Mouse (Mus musculus): ENCODE data around the gene Smpdl3b. TPM values are rescaled to one million over a fixed set of nuclear protein-coding genes. Genes with fewer than 3 reads are reported as not detected.

Smpdl3b gene
- total and polyA plus RNA-seq, 3 experiments, result 0.28 to 0.69 TPM; not detected in 1

GRCm38 (mm10) chr4:132803876-132804275, 46.8 kb upstream of the Smpdl3b start:
- H3K9me3 ChIP-seq (replicated peaks; ENCODE audit: insufficient read depth, low read length), result no peaks in the 10 kb centered on the region
- no peak for TF ChIP-seq MAZ (IDR thresholded peaks at IDR 0.05; ENCODE audit: low read depth, low read length)
- peak; percentile 87 for TF ChIP-seq ZNF384 (IDR thresholded peaks at IDR 0.05; ENCODE audit: low read depth, low read length)
- TF ChIP-seq TCF12 (IDR thresholded peaks at IDR 0.05; ENCODE audit: low read depth, low read length), result no peak
- no peaks in the 10 kb centered on the region; the same call in 1 of the 2 replicates for H3K79me2 ChIP-seq (ENCODE audit: control insufficient read depth, insufficient read depth, low read length, poor library complexity)
- H3K27ac ChIP-seq (ENCODE audit: control insufficient read depth, low read depth, low read length), result peak overlapping the region; percentile 98
- H3K4me1 ChIP-seq (ENCODE audit: control insufficient read depth in 1 of 2, insufficient read depth in 2 of 2, low read length in 2 of 2), result peaks cover 24 to 36% of the 10 kb centered on the region in 2 experiments
- H3K27me3 ChIP-seq (ENCODE audit: control insufficient read depth in 1 of 2, insufficient read depth in 2 of 2, low read length in 2 of 2), result no peaks in the 10 kb centered on the region
- H3K4me3 ChIP-seq (ENCODE audit: control insufficient read depth in 1 of 2, insufficient read depth in 1 of 2, low read depth in 2 of 2, low read length in 2 of 2), result no peak overlapping the region
- H3K9ac ChIP-seq (ENCODE audit: control insufficient read depth, low read depth, low read length, poor library complexity, severe bottlenecking), result no peak overlapping the region
- H3K36me3 ChIP-seq (ENCODE audit: control insufficient read depth in 1 of 2, insufficient read depth in 2 of 2, low read length in 2 of 2), result peaks cover 0 to 40% of the 10 kb centered on the region in 2 experiments; a peak in 2 of 4 replicates
- peak; percentile 74 for DNase-seq (ENCODE audit: low read depth, low spot score)

GRCm38 (mm10) chr4:132803212-132803611, 46.2 kb upstream of the Smpdl3b start:
- Histone ChIP-seq H3K27me3 (ENCODE audit: control insufficient read depth in 1 of 2, insufficient read depth in 2 of 2, low read length in 2 of 2) (no peaks in the 10 kb centered on the region), H3K4me3 (ENCODE audit: control insufficient read depth in 1 of 2, insufficient read depth in 1 of 2, low read depth in 2 of 2, low read length in 2 of 2) (no peak overlapping the region), H3K79me2 (ENCODE audit: control insufficient read depth, insufficient read depth, low read length, poor library complexity) (no peaks in the 10 kb centered on the region; the same call in 1 of the 2 replicates), H3K27ac (ENCODE audit: control insufficient read depth, low read depth, low read length) (no peak overlapping the region), H3K4me1 (ENCODE audit: control insufficient read depth in 1 of 2, insufficient read depth in 2 of 2, low read length in 2 of 2) (peaks cover 21 to 29% of the 10 kb centered on the region in 2 experiments), H3K9ac (ENCODE audit: control insufficient read depth, low read depth, low read length, poor library complexity, severe bottlenecking) (no peak overlapping the region), H3K9me3 (replicated peaks; ENCODE audit: insufficient read depth, low read length) (no peaks in the 10 kb centered on the region), H3K36me3 (ENCODE audit: control insufficient read depth in 1 of 2, insufficient read depth in 2 of 2, low read length in 2 of 2) (peaks cover 0 to 36% of the 10 kb centered on the region in 2 experiments; a peak in 2 of 4 replicates)
- TF ChIP-seq E2F4 (IDR thresholded peaks at IDR 0.05; ENCODE audit: borderline replicate concordance, low read depth, low read length), result no peak
- TF ChIP-seq ZNF384 (IDR thresholded peaks at IDR 0.05; ENCODE audit: low read depth, low read length), result peak; percentile 78
- TF ChIP-seq POLR2A (IDR thresholded peaks at IDR 0.05; ENCODE audit: control insufficient read depth in 1 of 2, insufficient read depth in 1 of 2, low read depth in 1 of 2, low read length in 2 of 2, poor library complexity in 1 of 2), result no peak
- no peak for TF ChIP-seq RAD21 (IDR thresholded peaks at IDR 0.05; ENCODE audit: low read depth, low read length)
- TF ChIP-seq POLR2AphosphoS5 (IDR thresholded peaks at IDR 0.05; ENCODE audit: borderline replicate concordance, low read depth, low read length), result no peak
- no peak for TF ChIP-seq MYC (IDR thresholded peaks at IDR 0.05; ENCODE audit: low read depth, low read length)
- TF ChIP-seq TBP (IDR thresholded peaks at IDR 0.05; ENCODE audit: low read depth, low read length), result peak; percentile 96
- no peak for TF ChIP-seq USF1 (IDR thresholded peaks at IDR 0.05; ENCODE audit: low read depth, low read length)
- peak; percentile 69 for DNase-seq (ENCODE audit: low read depth, low spot score)

- Histone ChIP-seq H3K27me3 (ENCODE audit: control insufficient read depth in 1 of 2, insufficient read depth in 2 of 2, low read length in 2 of 2) (no peaks in the 10 kb centered on the region), H3K9ac (ENCODE audit: control insufficient read depth, low read depth, low read length, poor library complexity, severe bottlenecking) (peak overlapping the region; percentile 78), H3K36me3 (ENCODE audit: control insufficient read depth in 1 of 2, insufficient read depth in 2 of 2, low read length in 2 of 2) (peaks cover 0 to 32% of the 10 kb centered on the region in 2 experiments; a peak in 2 of 4 replicates), H3K9me3 (replicated peaks; ENCODE audit: insufficient read depth, low read length) (no peaks in the 10 kb centered on the region), H3K4me1 (ENCODE audit: control insufficient read depth in 1 of 2, insufficient read depth in 2 of 2, low read length in 2 of 2) (peaks cover 18 to 32% of the 10 kb centered on the region in 2 experiments), H3K4me3 (ENCODE audit: control insufficient read depth in 1 of 2, insufficient read depth in 1 of 2, low read depth in 2 of 2, low read length in 2 of 2) (peak overlapping the region; percentile 67), H3K27ac (ENCODE audit: control insufficient read depth, low read depth, low read length) (peak overlapping the region; percentile 87), H3K79me2 (ENCODE audit: control insufficient read depth, insufficient read depth, low read length, poor library complexity) (no peaks in the 10 kb centered on the region; the same call in 1 of the 2 replicates)
- peak; percentile 80 for DNase-seq (ENCODE audit: low read depth, low spot score)
- TF ChIP-seq CTCF (IDR thresholded peaks at IDR 0.05 in 2 of 3, conservative IDR thresholded peaks at IDR 0.05 in 1 of 3; ENCODE audit: control insufficient read depth in 1 of 3, insufficient read depth in 1 of 3, low read depth in 2 of 3, low read length in 3 of 3, poor library complexity in 1 of 3, severe bottlenecking in 1 of 3), result no peak
- no peak for TF ChIP-seq ZC3H11A (IDR thresholded peaks at IDR 0.05; ENCODE audit: low read depth, low read length)
- TF ChIP-seq POLR2AphosphoS5 (IDR thresholded peaks at IDR 0.05; ENCODE audit: borderline replicate concordance, low read depth, low read length), result no peak
- 0 out of 2 replicates have a peak, but pooled peaks have one; percentile 91 for TF ChIP-seq CHD1 (IDR thresholded peaks at IDR 0.05; ENCODE audit: low read depth, low read length)
- peak; percentile 56 for TF ChIP-seq ELF1 (IDR thresholded peaks at IDR 0.05; ENCODE audit: low read depth, low read length)
- TF ChIP-seq EP300 (IDR thresholded peaks at IDR 0.05; ENCODE audit: low read depth in 1 of 2, low read length in 2 of 2), result peak in 1 of 2 experiments; percentile 3; a peak in 1 of 4 replicates
- no peak; the same call in 1 of the 2 replicates for TF ChIP-seq POLR2AphosphoS2 (IDR thresholded peaks at IDR 0.05; ENCODE audit: low read length)
- TF ChIP-seq UBTF (IDR thresholded peaks at IDR 0.05; ENCODE audit: borderline replicate concordance, insufficient read depth, low read depth, low read length), result no peak
- TF ChIP-seq BHLHE40 (IDR thresholded peaks at IDR 0.05; ENCODE audit: borderline replicate concordance, low read depth, low read length), result no peak
- no peak for TF ChIP-seq SMC3 (IDR thresholded peaks at IDR 0.05; ENCODE audit: low read depth, low read length)
- no peak for TF ChIP-seq GABPA (IDR thresholded peaks at IDR 0.05; ENCODE audit: low read depth, low read length)
- no peak for TF ChIP-seq TAL1 (IDR thresholded peaks at IDR 0.05; ENCODE audit: low read length)
- TF ChIP-seq MYB (IDR thresholded peaks at IDR 0.05; ENCODE audit: low read depth, low read length), result no peak
- peak; percentile 36 for TF ChIP-seq ZNF384 (IDR thresholded peaks at IDR 0.05; ENCODE audit: low read depth, low read length)
- 0 out of 2 replicates have a peak, but pooled peaks have one; percentile 7 for TF ChIP-seq MYC (IDR thresholded peaks at IDR 0.05; ENCODE audit: low read depth, low read length)
- 0 out of 2 replicates have a peak, but pooled peaks have one; percentile 52 for TF ChIP-seq MAZ (IDR thresholded peaks at IDR 0.05; ENCODE audit: low read depth, low read length)
- no peak; the same call in 1 of the 2 replicates for TF ChIP-seq ZKSCAN1 (IDR thresholded peaks at IDR 0.05; ENCODE audit: low read depth, low read length)
- TF ChIP-seq SIN3A (IDR thresholded peaks at IDR 0.05; ENCODE audit: low read length), result no peak; the same call in none of the 2 replicates
Measured at GRCm38 (mm10) chr4:132802171-132802637, 45.2 kb upstream of the Smpdl3b start.

All from MEL (cell line).